Mouse (Mus musculus): ENCODE measurements around the gene Rap1a.
A peak's percentile ranks its signal among the peaks of the same experiment; 100 is the strongest.

DNA sequence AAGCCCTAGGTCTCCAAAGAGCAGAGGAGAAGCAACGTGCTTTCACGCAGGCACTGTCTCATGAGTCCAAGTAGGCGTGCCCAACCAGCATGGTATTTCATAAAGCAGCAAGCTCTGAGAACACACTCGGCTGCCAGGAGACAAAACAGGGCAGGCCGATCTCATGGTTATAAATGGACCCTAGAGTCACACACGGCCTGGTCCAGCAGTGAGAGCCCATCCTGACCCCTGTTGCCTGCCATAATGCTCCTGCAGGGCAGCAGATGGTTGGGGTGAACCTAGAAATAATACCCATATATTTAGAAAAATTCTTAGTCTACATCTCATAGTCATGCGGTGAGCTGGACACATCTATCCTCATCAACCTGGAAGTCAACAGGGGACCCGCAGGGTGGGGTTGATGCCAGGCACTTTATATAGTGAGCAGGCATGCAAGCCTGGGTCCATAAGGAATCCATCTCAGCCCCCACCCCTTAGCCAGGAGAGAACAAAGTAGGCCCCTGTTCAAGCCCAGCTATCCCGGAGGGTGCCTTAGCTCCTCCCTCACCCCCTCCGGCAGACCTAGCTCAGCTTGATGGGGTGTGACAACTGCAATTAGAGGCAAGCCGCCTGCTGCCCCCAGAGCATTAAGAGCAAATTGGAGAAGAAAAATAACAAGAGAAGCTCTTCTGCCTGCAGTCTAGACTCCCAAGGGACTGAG is 83.1 kb downstream of the Rap1a start:
- TF ChIP-seq CTCF (IDR thresholded peaks at IDR 0.05) (no peak), POLR2A (IDR thresholded peaks at IDR 0.05; ENCODE audit: insufficient read depth, low read depth, low read length) (no peak), EP300 (IDR thresholded peaks at IDR 0.05; ENCODE audit: insufficient read depth, low read depth, low read length) (peak; percentile 69)

All from heart, adult 2 months (tissue).